Mouse (Mus musculus) granulocyte monocyte progenitor cell, adult 5-6 weeks (primary cell): Measurements from ENCODE around the gene Dhx34. TPM values are rescaled to one million over a fixed set of nuclear protein-coding genes. Genes with fewer than 3 reads are reported as not detected.

Experiments used
- ATAC-seq: replicated peaks from 2 replicates; pipeline ENCODE4 v1.8.0; 2016; ENCODE audit warnings: mild to moderate bottlenecking, moderate TSS enrichment, inconsistent platforms; ENCODE audit not compliant: poor library complexity, severe bottlenecking
- total RNA-seq, 2 experiments: library from RNA; stranded (forward) in 1 of 2; stranded (reverse) in 1 of 2; fragments of 200-712, 200-1000 nt in 1 of 2; fragments of >200 nt in 1 of 2; fragmentation: Nextera tagmentation in 1 of 2; gene quantifications; 2 replicates each; pipeline ENCODE4 v1.2.3; 2014 to 2017

The Dhx34 gene
- total RNA-seq, 2 experiments from 2014 or later, result 5.5 to 9.4 TPM

DNA sequence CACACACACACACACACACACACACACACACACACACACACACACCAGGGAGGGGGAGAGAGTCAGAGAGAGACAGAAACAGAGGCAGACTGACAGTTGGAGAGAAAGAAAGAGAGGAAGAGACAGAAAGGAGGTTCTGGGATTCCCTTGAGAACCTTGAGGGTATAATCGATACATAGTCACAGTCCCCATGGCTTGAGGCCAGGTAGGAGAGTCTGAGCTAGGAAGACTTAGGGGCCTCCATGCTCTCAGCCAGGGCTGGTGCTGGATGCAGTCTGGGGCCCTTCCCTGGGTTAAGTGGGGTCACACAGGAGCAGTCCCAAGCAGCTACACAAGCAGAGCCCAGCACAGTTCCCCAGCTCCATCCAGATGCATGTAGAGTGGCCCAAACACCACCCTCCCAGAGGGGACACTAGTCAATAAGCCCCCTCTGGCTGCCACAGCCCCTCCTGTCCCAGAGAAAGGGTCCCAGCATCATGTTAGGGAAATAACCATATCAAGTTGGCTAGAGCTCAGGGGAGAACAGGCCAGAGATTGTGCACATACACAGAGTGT, 49.2 kb downstream of the Dhx34 start:
- no peak for ATAC-seq

GRCm38 (mm10) chr7:16172141-16172581, 49.7 kb downstream of the Dhx34 start:
- ATAC-seq, result no peak

GRCm38 (mm10) chr7:16162036-16162435, 59.8 kb downstream of the Dhx34 start:
- no peak for ATAC-seq

- ATAC-seq, result no peak
Observed at GRCm38 (mm10) chr7:16161302-16161701, 60.5 kb downstream of the Dhx34 start.

- ATAC-seq, result peak; percentile 95
Observed at GRCm38 (mm10) chr7:16160702-16161101, 61.1 kb downstream of the Dhx34 start.

DNA sequence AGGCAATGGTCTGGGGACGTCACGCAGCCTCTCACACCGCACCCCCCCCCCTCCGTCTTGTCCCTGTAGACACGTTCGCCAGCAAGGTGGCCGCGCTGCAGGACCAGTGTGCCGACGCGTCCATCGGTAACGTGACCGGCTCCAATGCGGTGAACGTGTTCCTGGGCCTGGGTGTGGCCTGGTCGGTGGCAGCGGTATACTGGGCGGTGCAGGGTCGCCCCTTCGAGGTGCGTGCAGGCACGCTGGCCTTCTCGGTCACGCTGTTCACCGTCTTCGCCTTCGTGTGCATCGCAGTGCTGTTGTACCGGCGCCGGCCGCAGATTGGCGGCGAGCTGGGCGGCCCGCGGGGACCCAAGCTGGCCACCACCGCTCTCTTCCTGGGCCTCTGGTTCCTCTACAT, 63.1 kb downstream of the Dhx34 start:
- peak; percentile 8; the same call in 1 of the 2 replicates for ATAC-seq

DNA sequence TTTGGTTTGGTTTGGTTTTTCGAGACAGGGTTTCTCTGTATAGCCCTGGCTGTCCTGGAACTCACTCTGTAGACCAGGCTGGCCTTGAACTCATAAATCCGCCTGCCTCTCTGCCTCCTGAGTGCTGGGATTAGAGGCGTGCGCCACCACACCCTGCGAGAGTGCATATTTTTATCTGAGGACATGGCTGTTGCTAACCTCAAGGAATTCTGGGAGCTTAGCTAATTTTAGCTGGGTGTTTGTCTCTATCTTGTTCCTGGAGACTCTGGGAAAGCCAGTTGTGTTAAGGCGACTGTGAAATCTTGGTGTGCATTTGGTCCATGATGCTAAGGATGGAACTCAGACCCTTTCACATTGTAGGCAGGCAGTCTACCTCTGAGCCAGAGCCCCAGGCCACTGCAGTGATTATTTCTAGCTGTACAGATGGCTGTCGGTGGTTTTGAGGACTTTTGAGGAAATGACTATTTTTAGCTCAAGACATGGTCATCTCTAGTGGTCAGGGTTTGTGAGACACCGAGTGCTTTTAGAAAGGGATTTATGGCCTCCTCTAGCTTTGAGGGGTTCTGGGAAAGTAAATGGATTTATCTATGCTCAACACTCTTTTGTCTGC, 65.6 kb downstream of the Dhx34 start:
- ATAC-seq, result no peak

GRCm38 (mm10) chr7:16155132-16155872, 66.5 kb downstream of the Dhx34 start:
- 0 out of 2 replicates have a peak, but pooled peaks have one; percentile 20 for ATAC-seq

- peak; percentile 65 for ATAC-seq
Observed at GRCm38 (mm10) chr7:16153522-16153921, 68.3 kb downstream of the Dhx34 start.

- ATAC-seq, result no peak
Observed at GRCm38 (mm10) chr7:16150191-16151145, 71.4 kb downstream of the Dhx34 start.

DNA sequence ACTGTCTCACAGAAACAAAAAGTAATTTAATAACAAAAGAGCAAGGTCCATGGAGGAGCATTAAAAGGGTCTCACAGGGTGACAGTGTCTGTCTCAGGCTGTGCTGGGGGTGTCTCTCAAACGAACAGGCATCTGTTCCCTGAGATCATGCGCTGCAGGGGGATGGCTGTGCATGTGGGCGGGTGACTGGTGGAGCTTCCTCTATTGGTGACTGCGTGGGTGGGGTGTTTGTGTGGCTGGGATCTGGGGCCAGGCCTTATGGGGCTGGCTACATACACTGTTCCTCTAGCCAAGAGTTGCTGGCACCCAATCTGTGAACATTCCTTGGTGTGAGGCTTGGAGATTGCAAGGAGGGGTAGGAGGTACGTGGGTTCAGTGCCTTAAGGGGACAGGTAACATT, 72.6 kb downstream of the Dhx34 start:
- ATAC-seq, result 0 out of 2 replicates have a peak, but pooled peaks have one; percentile 17

DNA sequence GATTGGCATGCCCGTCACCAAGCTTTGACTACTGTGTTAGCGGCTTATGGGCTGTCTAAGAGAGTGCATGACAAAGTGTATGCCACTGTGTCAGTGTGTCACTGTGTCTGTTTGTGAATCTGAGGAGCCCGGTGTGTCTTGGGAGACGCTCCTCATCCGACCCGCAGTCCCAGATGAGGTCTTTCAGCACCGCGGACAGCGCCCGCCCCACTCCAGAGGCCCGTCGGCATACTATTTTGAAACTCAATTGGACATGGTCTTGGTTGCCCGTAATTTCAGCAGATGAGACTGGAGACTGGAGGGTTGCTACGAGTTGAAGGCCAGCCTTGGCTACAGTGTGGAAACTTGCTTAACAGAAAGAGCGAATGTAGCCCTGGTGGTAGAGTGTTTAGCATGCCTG, 74.2 kb downstream of the Dhx34 start:
- peak; percentile 84 for ATAC-seq

Other genes with a start within 250 kb of the Dhx34 start
- gene Bicra, start 174.1 kb downstream of the Dhx34 start, total RNA-seq (2014; fragmentation: Nextera tagmentation), result 12.2 and 21.8 TPM in 2 replicates
- gene Bicra, start 174.1 kb downstream of the Dhx34 start, total RNA-seq (2017), result 0.34 and 0.93 TPM in 2 replicates
- not detected in 2 replicates for gene Zfp541, start 160.2 kb downstream of the Dhx34 start, total RNA-seq (2014; fragmentation: Nextera tagmentation)
- gene Zfp541, start 160.2 kb downstream of the Dhx34 start, total RNA-seq (2017), result 0.31 TPM in 1 of 2 replicates, not detected in the other
- gene Napa, start 123.6 kb downstream of the Dhx34 start, total RNA-seq (2014; fragmentation: Nextera tagmentation), result 81.0 and 105 TPM in 2 replicates
- 38.5 and 39.5 TPM in 2 replicates for gene Napa, start 123.6 kb downstream of the Dhx34 start, total RNA-seq (2017)
- 19.2 and 20.9 TPM in 2 replicates for gene Kptn, start 102.1 kb downstream of the Dhx34 start, total RNA-seq (2014; fragmentation: Nextera tagmentation)
- 9.7 and 11.2 TPM in 2 replicates for gene Kptn, start 102.1 kb downstream of the Dhx34 start, total RNA-seq (2017)
- gene Slc8a2, start 92.2 kb downstream of the Dhx34 start, total RNA-seq (2014; fragmentation: Nextera tagmentation), result not detected in 2 replicates
- not detected in 2 replicates for gene Slc8a2, start 92.2 kb downstream of the Dhx34 start, total RNA-seq (2017)
- not detected in 2 replicates for gene Meis3, start 46.9 kb downstream of the Dhx34 start, total RNA-seq (2014; fragmentation: Nextera tagmentation)
- not detected in 2 replicates for gene Meis3, start 46.9 kb downstream of the Dhx34 start, total RNA-seq (2017)
- gene C5ar2, start 22.1 kb upstream of the Dhx34 start, total RNA-seq (2014; fragmentation: Nextera tagmentation), result 0.15 TPM in 1 of 2 replicates, not detected in the other
- gene C5ar2, start 22.1 kb upstream of the Dhx34 start, total RNA-seq (2017), result 0.13 and 0.93 TPM in 2 replicates
- gene C5ar1, start 37.5 kb upstream of the Dhx34 start, total RNA-seq (2014; fragmentation: Nextera tagmentation), result 0.21 TPM in 1 of 2 replicates, not detected in the other
- gene C5ar1, start 37.5 kb upstream of the Dhx34 start, total RNA-seq (2017), result 0.67 and 1.1 TPM in 2 replicates
- 13.6 and 14.6 TPM in 2 replicates for gene Inafm1, start 51.6 kb upstream of the Dhx34 start, total RNA-seq (2014; fragmentation: Nextera tagmentation)
- 3.2 and 3.3 TPM in 2 replicates for gene Inafm1, start 51.6 kb upstream of the Dhx34 start, total RNA-seq (2017)
- gene Ccdc9, start 64.8 kb upstream of the Dhx34 start, total RNA-seq (2014; fragmentation: Nextera tagmentation), result 31.7 and 50.9 TPM in 2 replicates
- 54.0 and 62.0 TPM in 2 replicates for gene Ccdc9, start 64.8 kb upstream of the Dhx34 start, total RNA-seq (2017)
- 0.53 and 1.1 TPM in 2 replicates for gene Bbc3, start 86.4 kb upstream of the Dhx34 start, total RNA-seq (2014; fragmentation: Nextera tagmentation)
- gene Bbc3, start 86.4 kb upstream of the Dhx34 start, total RNA-seq (2017), result 1.3 and 2.2 TPM in 2 replicates
- gene Sae1, start 165.8 kb upstream of the Dhx34 start, total RNA-seq (2014; fragmentation: Nextera tagmentation), result 131 and 137 TPM in 2 replicates
- gene Sae1, start 165.8 kb upstream of the Dhx34 start, total RNA-seq (2017), result 409 and 421 TPM in 2 replicates
- 42.3 and 57.9 TPM in 2 replicates for gene Zc3h4, start 178.9 kb upstream of the Dhx34 start, total RNA-seq (2014; fragmentation: Nextera tagmentation)
- gene Zc3h4, start 178.9 kb upstream of the Dhx34 start, total RNA-seq (2017), result 20.9 and 40.7 TPM in 2 replicates
- 27.5 and 71.6 TPM in 2 replicates for gene Tmem160, start 230.7 kb upstream of the Dhx34 start, total RNA-seq (2014; fragmentation: Nextera tagmentation)
- gene Tmem160, start 230.7 kb upstream of the Dhx34 start, total RNA-seq (2017), result 17.2 and 26.2 TPM in 2 replicates